Mouse (Mus musculus) heart, adult 2 months (tissue): ENCODE measurements around the gene 1700015G11Rik.

Experiments used
- CTCF ChIP-seq: fragments of 200-600 bp; IDR thresholded peaks from 2 replicates; pipeline ENCODE4 v1.8.1; 2022; ENCODE audit warnings: antibody characterized with exemption, mild to moderate bottlenecking, moderate library complexity
- POLR2A ChIP-seq: fragments of 200-500 bp; IDR thresholded peaks from 2 replicates; pipeline ENCODE4 v1.6.1; 2011; ENCODE audit warnings: mild to moderate bottlenecking, low read depth, low read length, control low read depth; ENCODE audit not compliant: insufficient read depth

DNA sequence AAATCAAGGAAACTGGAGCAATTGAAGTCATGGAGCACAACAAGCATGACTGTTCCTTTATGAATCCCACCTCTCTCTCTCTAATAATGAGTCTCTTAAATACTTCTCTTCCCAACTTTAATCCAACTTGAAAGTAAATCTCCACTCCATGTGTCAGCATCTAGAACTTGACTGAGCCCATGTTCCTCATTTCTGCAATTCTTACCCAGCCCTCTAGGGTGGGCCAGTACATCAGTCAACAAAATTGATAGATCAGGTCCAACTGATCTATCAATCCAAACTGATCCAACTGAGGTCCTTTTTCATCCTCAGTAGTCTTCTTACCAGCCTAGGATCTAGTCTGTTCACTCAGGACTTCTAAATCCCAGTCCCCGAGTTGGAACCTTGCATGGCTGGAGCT lies 348 bp downstream of the 1700015G11Rik start:
- TF ChIP-seq CTCF (no peak), POLR2A (no peak)
